Mouse (Mus musculus) Patski (cell line): Measurements from ENCODE around the gene Dse. TPM values are rescaled to one million over a fixed set of nuclear protein-coding genes. Genes with fewer than 3 reads are reported as not detected.
"Not testable (repeated sequence)": the region's sequence is repeated elsewhere in the genome, so short reads cannot be mapped to it uniquely, and the experiment has no call there.

Source experiments
- ATAC-seq: fragments of 100-300 bp; one replicate; pipeline ENCODE4 v1.8.0; 2021
- CTCF ChIA-PET: fragments of 350-600 bp; sonication (Branson Sonifier 250); formaldehyde crosslinking; loops from one replicate; lab custom pipeline; 2022; ENCODE audit warnings: inconsistent platforms; lab: Charles Lee
- POLR2A ChIA-PET: fragments of 350-600 bp; sonication (Branson Sonifier 250); formaldehyde crosslinking; loops from one replicate; lab custom pipeline; 2022; ENCODE audit warnings: antibody characterized with exemption, inconsistent platforms; lab: Charles Lee
- DNase-seq: peaks from one replicate; pipeline ENCODE4 v3.0.0-alpha.2; 2011; ENCODE audit warnings: low read depth, low spot score
- H3K27me3 ChIP-seq: fragments of 371-371 bp; one replicate; pipeline ENCODE4 v1.5.1; 2021
- CTCF ChIP-seq: fragments of 100-300 bp; IDR thresholded peaks from one replicate; pipeline ENCODE4 v1.5.1; 2021
- in situ Hi-C: fragments of 300-500 bp; cut with MboI; formaldehyde crosslinking; loops from 3 replicates; pipeline ENCODE4 v1.11.1; 2018; ENCODE audit warnings: low pct_unique_long_range_greater_than_20kb, mixed read lengths
- polyA plus RNA-seq: library from polyadenylated mRNA; unstranded; gene quantifications from one replicate; pipeline ENCODE4 v1.2.3, GENCODE M21; 2021

The Dse gene
- polyA plus RNA-seq: 6.8 TPM

DNA sequence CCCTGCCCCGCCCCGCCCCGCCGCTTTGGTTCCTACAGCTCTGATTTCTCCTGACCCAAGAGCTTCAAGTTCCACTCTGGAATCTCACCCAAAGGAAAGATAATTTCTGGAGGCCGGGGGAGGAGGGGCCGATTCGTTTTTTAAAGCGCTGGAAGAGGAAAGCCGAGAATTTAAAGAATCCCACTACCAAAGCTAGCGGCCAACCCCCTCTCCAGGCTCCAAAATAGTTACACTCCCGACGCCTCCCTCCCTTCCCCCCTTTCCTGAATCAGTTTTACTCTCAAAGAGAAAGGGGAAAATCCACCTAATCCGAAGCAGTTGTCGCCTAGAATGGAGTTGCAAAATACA lies at the start of gene Dse:
Gene Dse, minus strand, starts transcription at position 213 of the 348 bp plus-strand sequence.
- POLR2A ChIA-PET: interaction anchor here (1.6 kb wide), 1 partner anchor 12 kb away, joined by 3 read pairs; no protein-coding TSS in a partner anchor
- in situ Hi-C loops: loop anchor here (5.0 kb wide), 1 partner anchor 70 kb away; no protein-coding TSS in a partner anchor
- no peak for DNase-seq
- no peak for TF ChIP-seq CTCF
- no peak for ATAC-seq
- no peaks in the 10 kb centered on the region for H3K27me3 ChIP-seq
- CTCF ChIA-PET: interaction anchor here (1.3 to 1.5 kb wide), 2 partner anchors 19 to 75 kb away, joined by 3 read pairs; partner anchors contain the start of gene Tspyl1

- H3K27me3 ChIP-seq, DNase-seq, POLR2A ChIA-PET, in situ Hi-C loops, CTCF ChIA-PET, ATAC-seq: not testable (repeated sequence)
Observed at GRCm38 (mm10) chr10:34252833-34253232, 45.3 kb upstream of the Dse start.

DNA sequence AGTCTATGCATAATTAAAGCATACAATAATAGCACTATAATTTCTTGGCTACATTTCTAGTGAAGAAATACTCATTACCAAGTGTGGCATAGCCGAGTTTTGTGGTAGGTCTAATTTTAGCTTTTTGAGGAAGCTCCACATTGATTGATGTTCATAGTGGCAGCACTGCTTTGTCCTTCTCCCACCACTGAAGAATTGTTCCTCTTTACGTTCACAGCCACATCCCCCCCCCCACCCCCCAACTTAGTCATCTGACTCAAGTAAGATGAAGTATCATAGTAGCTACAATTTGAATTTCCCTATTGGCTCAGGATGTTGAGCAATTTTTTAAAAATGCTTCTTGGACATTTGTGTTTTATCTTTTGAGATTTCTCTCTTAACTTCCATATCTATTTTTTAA lies 42.1 kb upstream of the Dse start:
- DNase-seq: no peak
- H3K27me3 ChIP-seq: peaks cover 6% of the 10 kb centered on the region
- CTCF ChIA-PET: interaction anchor here (1.1 kb wide), 1 partner anchor 17 kb away, joined by 3 read pairs; no protein-coding TSS in a partner anchor
- in situ Hi-C loops: no loop called here
- no peak for ATAC-seq
- TF ChIP-seq CTCF: no peak
- POLR2A ChIA-PET: no interaction called here

DNA sequence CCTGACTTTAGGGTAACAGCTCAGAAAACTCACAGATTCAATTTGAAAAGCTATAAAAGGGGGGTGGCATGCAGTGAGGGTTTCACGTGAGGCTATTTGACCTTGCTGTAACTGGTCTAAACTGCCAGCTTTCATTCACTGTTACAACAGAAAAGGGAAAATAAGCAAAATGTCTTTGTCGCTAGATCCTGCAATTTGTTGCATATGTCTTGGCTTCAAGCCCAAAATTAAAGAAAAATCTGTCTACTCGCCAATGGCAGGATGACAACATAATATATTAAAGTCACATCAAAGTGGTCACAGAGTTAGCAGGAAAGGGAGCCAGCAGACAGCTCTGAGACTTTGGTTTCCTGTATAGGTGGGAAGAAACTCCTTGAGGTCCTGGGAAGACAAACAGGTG lies 40.2 kb upstream of the Dse start:
- in situ Hi-C loops: no loop called here
- ChIA-PET POLR2A (no interaction called here), CTCF (interaction anchor here (1.5 kb wide), 1 partner anchor 9 kb away, joined by 4 read pairs; no protein-coding TSS in a partner anchor)
- H3K27me3 ChIP-seq: peaks cover 6% of the 10 kb centered on the region
- ATAC-seq: no peak
- DNase-seq: no peak
- TF ChIP-seq CTCF: no peak

DNA sequence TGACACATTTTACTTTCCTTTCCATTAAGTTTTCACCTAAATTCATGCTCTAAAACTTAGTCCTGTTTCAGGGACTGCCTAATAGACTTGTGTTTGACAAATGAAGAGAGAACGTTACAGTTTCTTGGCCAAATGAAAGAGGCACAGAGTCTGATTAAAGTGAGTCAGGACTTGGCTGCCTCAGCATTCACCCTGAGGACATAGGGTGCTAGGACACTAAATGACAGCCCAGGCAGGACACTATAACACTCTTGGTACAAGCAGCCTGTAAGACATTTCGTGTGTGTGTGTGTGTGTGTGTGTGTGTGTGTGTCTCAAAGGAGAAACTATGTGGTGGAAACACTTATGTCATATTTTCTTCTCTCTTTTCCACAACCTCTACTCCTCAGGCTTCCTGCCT lies 38.6 kb upstream of the Dse start:
- no peaks in the 10 kb centered on the region for H3K27me3 ChIP-seq
- DNase-seq (no peak), ATAC-seq (no peak)
- CTCF ChIA-PET: no interaction called here
- in situ Hi-C loops: no loop called here
- TF ChIP-seq CTCF: no peak
- POLR2A ChIA-PET: no interaction called here

DNA sequence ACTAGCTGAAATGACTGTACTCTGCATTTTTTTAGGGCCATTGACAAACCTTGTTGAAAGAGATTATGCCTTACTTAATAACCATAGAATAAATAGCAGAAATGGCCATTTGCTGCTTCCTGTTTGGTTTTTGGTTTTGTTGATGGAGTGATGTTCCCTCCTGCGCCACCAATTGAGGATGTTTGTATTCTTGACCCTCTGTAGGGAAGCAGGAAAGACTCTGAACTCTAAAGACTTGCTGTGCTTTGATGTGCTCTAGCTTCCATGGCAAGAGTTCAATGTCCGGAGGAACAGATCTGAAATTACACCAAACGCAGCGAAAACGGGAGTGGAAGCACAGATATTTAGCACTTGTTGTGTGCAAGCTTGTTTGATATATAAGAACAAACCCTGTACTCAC lies 37.2 kb upstream of the Dse start:
- CTCF ChIA-PET: no interaction called here
- ATAC-seq: no peak

DNA sequence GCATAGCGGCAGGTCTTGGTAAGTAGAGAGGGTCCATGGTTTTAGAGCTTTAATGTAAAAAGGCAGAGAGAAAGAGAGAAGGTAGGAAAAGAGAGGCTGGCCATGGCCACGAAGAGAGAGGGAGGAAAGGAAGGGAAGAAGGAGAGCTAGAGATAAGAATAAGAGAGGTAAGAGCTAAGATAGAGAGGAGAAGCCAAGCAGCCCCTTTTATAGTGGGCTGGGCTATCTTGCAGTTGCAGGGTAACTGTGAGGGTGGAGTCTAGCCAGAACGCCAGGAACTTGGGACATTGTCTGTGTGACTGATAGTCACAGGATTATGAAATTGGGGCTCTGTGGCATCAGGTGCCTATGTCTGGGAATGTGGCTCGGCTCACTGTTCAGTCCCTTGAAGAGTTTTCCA lies 31.0 kb upstream of the Dse start:
- no peak for TF ChIP-seq CTCF
- ATAC-seq (no peak), DNase-seq (no peak)
- no peaks in the 10 kb centered on the region for H3K27me3 ChIP-seq
- POLR2A ChIA-PET: no interaction called here
- CTCF ChIA-PET: interaction anchor here (1.3 kb wide), 1 partner anchor 9 kb away, joined by 4 read pairs; no protein-coding TSS in a partner anchor
- in situ Hi-C loops: no loop called here

More for the DNA sequence above, 37.2 kb upstream of the Dse start:
- in situ Hi-C loops: no loop called here
- POLR2A ChIA-PET: no interaction called here
- no peak for TF ChIP-seq CTCF
- no peaks in the 10 kb centered on the region for H3K27me3 ChIP-seq
- no peak for DNase-seq

DNA sequence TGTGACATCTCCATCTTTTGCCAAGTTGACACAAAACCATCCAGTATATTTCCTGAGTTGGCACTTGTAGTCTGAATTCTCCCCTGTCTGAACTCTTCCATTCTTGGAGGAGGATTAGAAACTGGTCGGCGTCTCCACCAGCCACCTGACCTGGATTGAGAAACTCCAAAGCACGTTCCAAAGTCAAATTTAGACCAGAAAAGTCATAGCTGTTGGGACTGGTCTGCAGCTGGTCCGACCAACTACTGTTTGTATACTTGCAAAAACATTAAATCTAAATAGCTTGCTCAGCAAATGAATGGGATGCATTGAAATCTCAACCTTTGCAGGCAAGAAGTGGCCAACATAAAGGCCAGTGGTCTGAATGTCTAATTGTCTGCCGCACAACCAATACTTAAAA lies 29.1 kb upstream of the Dse start:
- CTCF ChIA-PET: interaction anchor here (0.9 kb wide), 1 partner anchor 84 kb away, joined by 4 read pairs; no protein-coding TSS in a partner anchor
- no peak for DNase-seq
- TF ChIP-seq CTCF: no peak
- POLR2A ChIA-PET: no interaction called here
- H3K27me3 ChIP-seq: no peaks in the 10 kb centered on the region
- in situ Hi-C loops: no loop called here
- no peak for ATAC-seq

- no peaks in the 10 kb centered on the region for H3K27me3 ChIP-seq
- DNase-seq: no peak
- ChIA-PET CTCF (interaction anchor here (1.2 to 1.3 kb wide), 2 partner anchors 201 to 204 kb away, joined by 3 to 4 read pairs; no protein-coding TSS in a partner anchor), POLR2A (no interaction called here)
- no peak for TF ChIP-seq CTCF
- in situ Hi-C loops: no loop called here
- ATAC-seq: no peak
Observed at GRCm38 (mm10) chr10:34235384-34235783, 27.9 kb upstream of the Dse start.

DNA sequence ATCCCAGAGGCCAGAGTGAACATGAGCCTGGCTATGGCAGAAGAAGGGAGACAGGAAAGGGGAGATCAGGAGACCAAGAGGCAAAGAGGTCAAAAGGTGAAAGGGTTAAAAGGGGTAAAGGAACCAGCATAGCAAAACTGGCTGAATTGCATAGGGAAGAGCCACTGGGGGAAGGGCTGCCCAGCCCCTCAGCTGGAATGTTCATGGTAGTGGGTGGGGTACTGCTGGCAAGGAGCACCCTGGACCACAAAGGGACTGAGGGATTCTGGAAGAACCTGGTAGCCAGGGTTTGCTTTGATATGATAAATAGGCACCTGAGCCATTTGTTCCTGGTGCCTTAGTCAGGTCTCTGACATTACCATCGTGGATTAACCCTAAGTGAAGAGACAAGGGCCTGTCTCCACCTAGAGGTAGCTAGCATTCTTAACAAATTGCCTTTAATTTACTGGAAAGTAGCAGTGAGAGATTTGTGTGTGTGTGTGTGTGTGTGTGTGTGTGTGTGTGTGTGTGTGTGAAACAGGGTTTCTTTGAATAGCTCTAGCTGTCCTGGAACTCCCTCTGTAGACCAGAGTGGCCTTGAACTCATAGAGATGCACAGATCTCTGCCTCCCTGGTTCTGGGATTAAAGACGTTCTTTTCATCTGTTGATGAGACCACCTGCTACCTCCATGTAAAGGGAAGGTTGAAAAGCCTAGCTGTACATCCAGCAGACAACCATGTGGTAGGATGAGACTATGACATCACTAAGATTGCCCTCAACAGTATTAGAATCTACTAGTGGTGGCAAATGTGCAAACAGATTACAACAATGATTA lies 26.6 kb upstream of the Dse start:
- no peak for DNase-seq
- peak; percentile 38 for TF ChIP-seq CTCF
- ChIA-PET POLR2A (no interaction called here), CTCF (interaction anchor here (0.7 to 1.3 kb wide), 3 partner anchors 9 to 203 kb away, joined by 3 to 4 read pairs (median 3); no protein-coding TSS in a partner anchor)
- in situ Hi-C loops: no loop called here
- no peak for ATAC-seq
- H3K27me3 ChIP-seq: no peaks in the 10 kb centered on the region

DNA sequence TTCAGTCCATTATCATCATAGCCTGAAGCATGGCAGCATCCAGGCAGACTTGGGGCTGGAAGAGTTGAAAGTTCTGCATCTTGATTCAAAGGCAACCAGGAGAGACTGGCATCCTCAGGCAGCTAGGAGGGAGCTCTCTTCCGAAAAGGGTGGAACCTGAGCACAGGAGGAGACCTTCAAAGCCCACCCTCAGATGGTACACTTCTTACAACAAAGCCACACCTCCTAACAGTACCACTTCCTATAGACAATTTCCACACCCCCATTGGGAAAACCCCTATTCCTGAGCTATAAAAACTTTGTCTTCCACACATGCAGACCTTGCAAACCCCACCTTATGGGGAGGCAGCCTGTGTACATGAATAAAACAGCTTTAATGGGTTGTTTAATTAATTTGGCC lies 25.9 kb upstream of the Dse start:
- H3K27me3 ChIP-seq: no peaks in the 10 kb centered on the region
- ChIA-PET CTCF (no interaction called here), POLR2A (interaction anchor here (0.6 kb wide), 1 partner anchor 33 kb away, joined by 3 read pairs; no protein-coding TSS in a partner anchor)
- ATAC-seq (no peak), DNase-seq (no peak)
- in situ Hi-C loops: no loop called here
- TF ChIP-seq CTCF: no peak
